Mouse (Mus musculus) adrenal gland, adult 8-10 months (tissue): ENCODE measurements around the gene Ankrd11. TPM values are rescaled to one million over a fixed set of nuclear protein-coding genes. Genes with fewer than 3 reads are reported as not detected.

Experiments
- DNase-seq: peaks from one replicate; pipeline ENCODE4 v3.0.0; 2022
- total RNA-seq, 4 experiments: library from RNA; stranded (reverse); gene quantifications; 2 replicates each; pipeline ENCODE4 v1.2.4; 2022

The Ankrd11 gene
- total RNA-seq, 4 experiments from 2014 or later = 85.8 to 116 (median 97.7) TPM

- no peak for DNase-seq
These were observed 158.4 kb downstream of the Ankrd11 start for GRCm38 (mm10) chr8:122883671-122884070.

GRCm38 (mm10) chr8:122880302-122880701, 161.8 kb downstream of the Ankrd11 start:
- no peak for DNase-seq

- no peak for DNase-seq
These were observed 163.8 kb downstream of the Ankrd11 start for GRCm38 (mm10) chr8:122878231-122878630.

- DNase-seq = no peak
These were observed 166.9 kb downstream of the Ankrd11 start for GRCm38 (mm10) chr8:122875186-122875585.

GRCm38 (mm10) chr8:122873171-122873570, 168.9 kb downstream of the Ankrd11 start:
- DNase-seq = no peak

- no peak for DNase-seq
These were observed 170.4 kb downstream of the Ankrd11 start for GRCm38 (mm10) chr8:122871663-122872062.

GRCm38 (mm10) chr8:122870377-122870863, 171.7 kb downstream of the Ankrd11 start:
- no peak for DNase-seq

GRCm38 (mm10) chr8:122867982-122868381, 174.1 kb downstream of the Ankrd11 start:
- no peak for DNase-seq

GRCm38 (mm10) chr8:122866231-122866630, 175.8 kb downstream of the Ankrd11 start:
- DNase-seq = no peak

- no peak for DNase-seq
These were observed 176.6 kb downstream of the Ankrd11 start for GRCm38 (mm10) chr8:122865441-122865840.

GRCm38 (mm10) chr8:122864719-122865129, 177.4 kb downstream of the Ankrd11 start:
- DNase-seq = no peak

- DNase-seq = no peak
These were observed 182.2 kb downstream of the Ankrd11 start for GRCm38 (mm10) chr8:122859843-122860242.

- no peak for DNase-seq
These were observed 185.8 kb downstream of the Ankrd11 start for GRCm38 (mm10) chr8:122856288-122856687.

GRCm38 (mm10) chr8:122855123-122855522, 187.0 kb downstream of the Ankrd11 start:
- DNase-seq = no peak

GRCm38 (mm10) chr8:122854388-122854787, 187.7 kb downstream of the Ankrd11 start:
- DNase-seq = no peak

- no peak for DNase-seq
These were observed 188.7 kb downstream of the Ankrd11 start for GRCm38 (mm10) chr8:122853340-122853771.

GRCm38 (mm10) chr8:122852546-122852905, 189.6 kb downstream of the Ankrd11 start:
- DNase-seq = no peak

GRCm38 (mm10) chr8:122851692-122852545, 190.2 kb downstream of the Ankrd11 start:
- peak; percentile 52 for DNase-seq

- no peak for DNase-seq
These were observed 191.3 kb downstream of the Ankrd11 start for GRCm38 (mm10) chr8:122850641-122851240.

GRCm38 (mm10) chr8:122849152-122849910, 192.7 kb downstream of the Ankrd11 start:
- DNase-seq = no peak

GRCm38 (mm10) chr8:122847829-122848561, 194.1 kb downstream of the Ankrd11 start, which contains the start of gene Cdh15:
Gene Cdh15 (plus strand): TSS chr8:122847966.
- no peak for DNase-seq

GRCm38 (mm10) chr8:122845662-122846061, 196.4 kb downstream of the Ankrd11 start:
- no peak for DNase-seq
